Mouse (Mus musculus): ENCODE measurements at regions not wholly inside any gene's neighbourhood (a gene's known extent, or its start where the extent isn't known, plus 50 kb on each side); places are given as distances from the start of the nearest gene placed in this dataset.
A peak's percentile ranks its signal among the peaks of the same experiment; 100 is the strongest.

GRCm38 (mm10) chr1:137636947-137637346 lies 538.6 kb downstream of the Ptprc start:
- no peak for DNase-seq (ENCODE audit: low spot score in 2 of 2)

- no peak for DNase-seq (ENCODE audit: low spot score in 2 of 2)
These were observed 539.1 kb downstream of the Ptprc start for GRCm38 (mm10) chr1:137636321-137636944.

GRCm38 (mm10) chr1:137635781-137636180 lies 539.7 kb downstream of the Ptprc start:
- DNase-seq (ENCODE audit: low spot score in 2 of 2), result no peak

GRCm38 (mm10) chr1:137631546-137631945 lies 544.0 kb downstream of the Ptprc start:
- DNase-seq (ENCODE audit: low spot score in 2 of 2), result no peak

GRCm38 (mm10) chr1:137620672-137621071 lies 554.8 kb downstream of the Ptprc start:
- DNase-seq (ENCODE audit: low spot score in 2 of 2), result peak; percentile 22 to 60

GRCm38 (mm10) chr1:137618231-137618630 lies 557.3 kb downstream of the Ptprc start:
- no peak for DNase-seq (ENCODE audit: low spot score in 2 of 2)

- peak; percentile 19 to 21 for DNase-seq (ENCODE audit: low spot score in 2 of 2)
These were observed 558.0 kb downstream of the Ptprc start for GRCm38 (mm10) chr1:137617513-137617912.

GRCm38 (mm10) chr1:137606716-137607115 lies 568.8 kb downstream of the Ptprc start:
- DNase-seq (ENCODE audit: low spot score in 2 of 2), result no peak

GRCm38 (mm10) chr1:137605890-137606663 lies 569.4 kb downstream of the Ptprc start:
- no peak for DNase-seq (ENCODE audit: low spot score in 2 of 2)

- DNase-seq (ENCODE audit: low spot score in 2 of 2), result no peak
These were observed 581.8 kb downstream of the Ptprc start for GRCm38 (mm10) chr1:137593732-137594131.

GRCm38 (mm10) chr1:137591891-137592290 lies 583.6 kb downstream of the Ptprc start:
- DNase-seq (ENCODE audit: low spot score in 2 of 2), result peak in 1 of 2 experiments; percentile 46

GRCm38 (mm10) chr1:137591295-137591694 lies 584.2 kb downstream of the Ptprc start:
- peak; percentile 40 to 49 for DNase-seq (ENCODE audit: low spot score in 2 of 2)

- DNase-seq (ENCODE audit: low spot score in 2 of 2), result peak in 1 of 2 experiments; percentile 12
These were observed 586.9 kb downstream of the Ptprc start for GRCm38 (mm10) chr1:137588304-137589300.

GRCm38 (mm10) chr1:137587481-137588228 lies 587.9 kb downstream of the Ptprc start:
- DNase-seq (ENCODE audit: low spot score in 2 of 2), result no peak

GRCm38 (mm10) chr1:137584696-137585095 lies 590.8 kb downstream of the Ptprc start:
- DNase-seq (ENCODE audit: low spot score in 2 of 2), result no peak

GRCm38 (mm10) chr1:137584104-137584675 lies 591.3 kb downstream of the Ptprc start:
- no peak for DNase-seq (ENCODE audit: low spot score in 2 of 2)

GRCm38 (mm10) chr1:137577639-137578038 lies 597.9 kb downstream of the Ptprc start:
- DNase-seq (ENCODE audit: low spot score in 2 of 2), result no peak

- no peak for DNase-seq (ENCODE audit: low spot score in 2 of 2)
These were observed 599.3 kb downstream of the Ptprc start for GRCm38 (mm10) chr1:137576174-137576573.

- DNase-seq (ENCODE audit: low spot score in 2 of 2), result no peak
These were observed 600.1 kb downstream of the Ptprc start for GRCm38 (mm10) chr1:137575380-137575779.

GRCm38 (mm10) chr1:137571905-137572865 lies 603.3 kb downstream of the Ptprc start:
- DNase-seq (ENCODE audit: low spot score in 2 of 2), result no peak

Data from heart, adult 9 months (tissue).